Mouse (Mus musculus): ENCODE measurements around the gene Myl6. TPM values are rescaled to one million over a fixed set of nuclear protein-coding genes. Genes with fewer than 3 reads are reported as not detected.

The Myl6 gene
- total RNA-seq, 2 experiments from 2014 or later: 526 to 539 TPM

Small RNA genes within 50 kb of the gene (microRNA-seq; reads per million reads assigned to microRNA genes)
- gene Mir6916 (0 to 0.20 reads per million in 2 experiments), gene Mir8105 (0.98 to 1.7 reads per million in 2 experiments)

Other genes with a start within 250 kb of the Myl6 start
- not detected for gene Apon, start 240.0 kb downstream of the Myl6 start, total RNA-seq (2021)
- not detected for gene Apof, start 225.5 kb downstream of the Myl6 start, total RNA-seq (2021)
- 10 to 100 TPM; 32.0 to 32.1 TPM for gene Stat2, start 223.6 kb downstream of the Myl6 start, total RNA-seq (2021)
- not detected for gene Il23a, start 195.4 kb downstream of the Myl6 start, total RNA-seq (2021)
- 10 to 100 TPM; 12.9 to 13.2 TPM for gene Pan2, start 190.8 kb downstream of the Myl6 start, total RNA-seq (2021)
- 10 to 100 TPM; 79.5 to 88.1 TPM for gene Cnpy2, start 171.7 kb downstream of the Myl6 start, total RNA-seq (2021)
- gene Cs, start 156.4 kb downstream of the Myl6 start, total RNA-seq (2021): 100 to 1,000 TPM; 227 to 229 TPM
- gene Coq10a, start 125.1 kb downstream of the Myl6 start, total RNA-seq (2021): 10 to 100 TPM; 49.5 to 49.7 TPM
- gene Ankrd52, start 117.0 kb downstream of the Myl6 start, total RNA-seq (2021): 10 to 100 TPM; 45.4 to 49.6 TPM
- under 1 TPM in 1 of 2 experiments, not detected in 1; 0.37 TPM for gene Slc39a5, start 92.9 kb downstream of the Myl6 start, total RNA-seq (2021)
- 10 to 100 TPM; 96.5 to 98.5 TPM for gene Nabp2, start 82.7 kb downstream of the Myl6 start, total RNA-seq (2021)
- gene Rnf41, start 82.5 kb downstream of the Myl6 start, total RNA-seq (2021): 10 to 100 TPM; 74.0 to 76.8 TPM
- 100 to 1,000 TPM; 242 to 261 TPM for gene Smarcc2, start 34.9 kb downstream of the Myl6 start, total RNA-seq (2021)
- 10 to 100 TPM; 20.7 to 21.2 TPM for gene Myl6b, start 4.5 kb upstream of the Myl6 start, total RNA-seq (2021)
- 1 to 10 TPM; 6.2 to 6.3 TPM for gene Esyt1, start 31.7 kb upstream of the Myl6 start, total RNA-seq (2021)
- 10 to 100 TPM; 13.6 to 15.6 TPM for gene Zc3h10, start 53.6 kb upstream of the Myl6 start, total RNA-seq (2021)
- 1,000 to 10,000 TPM; 1,532 to 1,582 TPM for gene Rpl41, start 55.2 kb upstream of the Myl6 start, total RNA-seq (2021)
- 10 to 100 TPM; 60.4 to 61.7 TPM for gene Pa2g4, start 71.8 kb upstream of the Myl6 start, total RNA-seq (2021)
- gene Erbb3, start 95.5 kb upstream of the Myl6 start, total RNA-seq (2021): 1 to 10 TPM; 7.1 to 7.5 TPM
- gene Rps26, start 132.6 kb upstream of the Myl6 start, total RNA-seq (2021): 100 to 1,000 TPM; 273 to 330 TPM
- 10 to 100 TPM; 15.5 to 16.5 TPM for gene Ikzf4, start 151.8 kb upstream of the Myl6 start, total RNA-seq (2021)
- gene Suox, start 179.9 kb upstream of the Myl6 start, total RNA-seq (2021): 10 to 100 TPM; 12.8 to 13.9 TPM
- 100 to 1,000 TPM; 133 to 138 TPM for gene Rab5b, start 202.1 kb upstream of the Myl6 start, total RNA-seq (2021)
- gene Pmel, start 210.1 kb upstream of the Myl6 start, total RNA-seq (2021): under 1 TPM; 0.20 to 0.25 TPM
- 1 to 10 TPM; 1.4 to 2.6 TPM for gene Cdk2, start 210.9 kb upstream of the Myl6 start, total RNA-seq (2021)